Mouse (Mus musculus) c-Kit-positive CD71-positive TER-119-positive erythroid progenitor cells, embryonic 14.5 days (primary cell): ENCODE data around the gene Tmeff1.

Experiments used
- DNase-seq: peaks from one replicate; pipeline ENCODE4 v3.0.0-alpha.2; 2013; ENCODE audit warnings: low spot score

Tmeff1 gene

DNA sequence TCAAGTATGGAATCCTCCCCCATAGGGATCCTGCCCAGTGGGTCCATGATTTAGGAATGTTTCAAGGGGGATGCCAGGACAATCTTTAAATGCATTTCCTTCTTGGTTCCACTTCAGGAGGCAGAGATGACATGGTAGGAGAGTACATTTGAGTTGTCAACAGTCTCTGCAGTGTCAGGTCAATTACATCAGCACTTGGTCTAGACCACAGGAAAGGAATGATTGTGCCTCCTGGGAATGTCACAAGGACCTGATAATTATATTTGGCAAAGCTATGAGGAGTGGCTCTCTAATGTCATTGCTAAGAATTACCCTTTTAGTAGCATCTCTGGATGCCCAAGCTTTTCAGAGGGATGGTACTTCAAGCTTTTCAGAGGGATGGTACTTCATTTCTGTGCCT lies 20.0 kb upstream of the Tmeff1 start:
- DNase-seq: no peak

DNA sequence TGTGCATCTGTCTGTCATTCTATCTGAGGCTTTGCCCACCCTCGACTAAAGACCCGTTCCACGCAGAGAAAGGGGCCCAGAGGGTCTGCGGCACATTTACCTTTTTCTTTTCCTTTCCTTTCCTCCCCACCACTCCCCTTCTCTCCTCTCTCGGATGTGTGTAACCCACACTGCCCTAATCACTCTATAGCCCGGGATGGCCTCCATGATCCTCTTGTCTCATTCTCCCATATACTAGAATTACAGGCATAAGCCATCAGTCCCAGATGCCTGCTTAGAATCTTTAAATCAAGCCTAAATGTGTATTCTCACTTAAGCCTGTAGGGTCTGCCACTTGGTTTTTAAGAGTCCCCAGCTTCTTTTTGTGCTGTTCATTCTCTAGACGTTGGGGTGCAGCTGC lies 8.6 kb upstream of the Tmeff1 start:
- no peak for DNase-seq

DNA sequence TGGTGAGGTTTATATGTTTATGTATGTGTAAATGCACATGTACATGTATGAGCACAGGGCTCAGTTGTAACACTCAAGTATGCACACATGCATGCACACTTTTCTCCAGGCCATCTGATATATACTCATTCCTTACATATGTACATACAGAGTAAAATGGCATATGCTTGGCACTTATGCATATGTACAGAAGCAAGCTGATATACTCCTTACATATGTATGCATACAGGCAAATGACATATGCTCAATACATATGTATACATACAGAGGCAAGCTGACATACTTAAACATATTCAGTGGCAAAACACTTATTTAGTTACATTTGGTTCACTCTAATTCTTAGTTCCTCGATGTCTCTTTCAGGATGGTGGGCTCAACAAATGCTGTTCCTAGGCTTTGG lies 7.1 kb upstream of the Tmeff1 start:
- no peak for DNase-seq

DNA sequence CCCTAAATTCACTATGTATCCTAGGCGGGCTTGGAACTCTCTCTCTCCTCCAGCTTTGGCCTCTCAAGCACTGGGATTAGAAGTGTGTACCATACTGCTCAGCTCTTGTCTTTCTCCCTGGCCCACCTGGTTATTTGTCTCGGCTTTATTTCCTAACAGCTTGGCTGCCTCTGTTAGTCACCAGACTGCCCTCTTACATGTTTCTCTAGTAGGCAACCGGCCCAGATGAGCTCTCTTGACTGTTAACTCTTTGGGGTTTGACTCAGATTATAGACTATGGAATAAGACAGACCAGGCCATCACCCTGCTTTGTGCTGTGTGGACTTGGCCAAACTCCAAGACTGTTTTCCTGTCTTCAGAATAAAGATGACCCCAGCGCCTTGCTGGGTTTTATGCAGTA lies 6.6 kb upstream of the Tmeff1 start:
- no peak for DNase-seq

DNA sequence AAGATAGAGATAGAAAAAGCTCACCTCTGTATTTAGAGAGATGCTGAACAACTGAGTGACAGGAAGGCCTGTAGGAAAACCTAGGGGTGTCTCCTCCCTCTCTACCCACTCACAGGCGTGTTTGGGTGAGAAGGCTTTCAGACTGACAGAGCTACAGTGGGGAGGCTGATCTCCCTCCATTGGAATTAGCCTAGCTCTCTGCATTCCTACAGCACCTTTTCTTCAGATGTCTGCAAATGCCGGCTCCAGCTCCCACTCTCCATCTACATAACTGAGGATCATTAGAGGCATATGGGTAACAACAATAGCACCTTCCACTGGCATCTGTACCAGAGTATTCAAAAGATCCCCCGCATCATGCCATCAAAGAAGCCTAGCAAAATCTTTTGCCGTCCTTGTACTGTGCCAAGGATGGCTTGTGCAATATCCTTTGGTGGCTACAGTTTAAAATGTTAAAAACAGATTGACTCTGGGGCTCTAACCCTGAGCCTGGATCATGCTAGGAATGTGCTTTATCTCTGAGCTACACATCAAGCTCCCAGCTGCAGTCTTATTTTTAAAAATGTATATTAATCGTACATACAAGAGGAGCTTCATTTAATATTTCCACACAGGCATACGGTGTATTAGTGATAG lies 5.4 kb upstream of the Tmeff1 start:
- DNase-seq: no peak

DNA sequence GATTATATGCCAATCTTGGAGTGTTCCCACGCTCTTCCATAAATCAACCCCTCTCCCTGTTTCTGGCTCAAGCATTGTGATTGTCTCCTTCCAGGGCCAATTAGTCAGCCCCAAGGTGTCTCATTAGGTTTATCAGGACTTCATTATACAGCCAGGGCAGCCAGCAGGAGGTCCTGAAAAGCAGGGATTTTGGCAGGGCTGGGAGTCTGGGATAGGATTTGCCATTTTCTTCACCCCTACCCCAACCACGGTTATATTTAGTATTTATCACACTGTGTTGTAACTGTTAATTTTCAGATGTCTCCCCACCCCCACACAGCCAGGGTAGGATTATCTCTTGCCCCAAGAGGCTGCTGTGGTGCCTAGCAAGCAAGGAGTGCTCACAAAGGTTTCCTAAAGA lies 3.8 kb upstream of the Tmeff1 start:
- no peak for DNase-seq

DNA sequence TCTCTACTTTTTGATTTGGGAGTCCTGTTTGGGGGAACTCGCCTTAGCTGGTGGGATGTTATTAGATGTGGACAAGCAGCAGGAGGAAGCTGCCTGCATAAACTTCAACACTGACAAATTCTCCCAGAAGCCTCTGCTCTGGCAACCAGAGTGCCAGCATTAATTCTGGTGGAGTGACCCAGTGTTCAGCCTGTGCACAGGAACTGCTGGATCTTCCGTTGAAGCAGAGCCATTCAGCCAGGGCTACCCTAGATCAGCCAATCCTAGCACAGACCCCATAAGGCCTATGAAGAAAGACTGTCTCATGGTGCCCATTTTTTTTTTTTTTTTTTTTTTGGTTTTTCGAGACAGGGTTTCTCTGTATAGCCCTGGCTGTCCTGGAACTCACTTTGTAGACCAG lies 3.0 kb upstream of the Tmeff1 start:
- no peak for DNase-seq

DNA sequence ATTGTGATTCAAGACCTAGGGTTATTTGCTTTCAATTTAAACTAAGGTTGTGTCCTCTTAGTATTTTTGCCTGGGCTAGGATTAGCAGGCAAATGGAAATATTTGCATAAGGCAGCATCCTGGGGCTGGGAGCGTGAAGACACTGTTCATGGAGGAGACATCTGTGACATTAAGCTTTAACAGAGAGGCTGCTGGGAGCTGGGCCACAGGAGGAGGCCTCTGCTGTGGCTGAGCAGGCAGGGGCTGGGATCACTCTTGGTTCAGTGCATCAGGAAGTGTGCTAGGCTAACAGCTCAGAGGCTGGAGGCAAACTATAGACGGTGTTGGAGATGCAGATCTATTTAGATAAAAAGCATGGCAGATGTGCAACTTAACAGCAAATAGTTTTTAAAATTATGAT lies 2.0 kb upstream of the Tmeff1 start:
- no peak for DNase-seq

DNA sequence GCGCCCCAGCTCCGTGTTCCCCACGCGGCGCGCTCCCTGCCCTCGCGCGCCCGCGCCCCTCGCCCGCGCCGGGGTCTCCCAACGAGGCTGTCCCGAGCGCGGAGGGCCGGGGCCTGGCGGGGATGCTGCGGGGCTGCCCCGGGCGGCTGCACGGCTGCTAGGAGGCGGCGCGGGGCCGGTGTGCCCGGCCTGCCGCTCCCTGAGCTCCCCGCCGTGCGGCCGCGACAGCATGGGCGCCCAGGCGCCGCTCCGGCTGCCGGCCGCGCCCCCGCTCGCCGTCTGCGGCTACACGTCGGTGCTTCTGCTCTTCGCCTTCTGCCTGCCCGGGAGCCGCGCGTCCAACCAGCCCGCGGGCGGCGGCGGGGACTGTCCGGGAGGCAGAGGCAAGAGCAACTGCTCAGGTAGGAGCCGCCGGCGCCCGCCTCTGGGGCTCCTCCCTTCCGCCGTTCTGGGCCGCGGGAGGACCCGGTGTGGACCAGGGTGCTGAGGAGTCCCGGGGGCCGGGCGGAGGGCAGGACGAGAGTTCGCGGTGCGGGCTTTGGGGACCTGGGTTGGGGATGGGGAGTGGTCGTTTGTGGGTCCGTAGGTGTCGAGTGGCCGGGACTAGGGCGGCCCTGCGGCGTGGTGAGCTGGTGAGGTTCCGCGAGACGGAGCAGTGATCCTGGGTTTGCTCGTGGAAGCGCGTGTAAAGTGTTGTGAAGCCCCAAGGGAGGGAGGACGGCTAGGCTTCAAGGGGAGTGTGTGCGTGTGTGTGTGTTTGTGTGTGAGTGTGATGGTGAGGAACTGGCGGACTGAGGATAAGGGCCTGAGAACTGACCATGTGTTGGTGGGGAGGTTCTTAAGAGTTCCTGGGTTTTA lies 496 bp downstream of the Tmeff1 start:
- DNase-seq: no peak

DNA sequence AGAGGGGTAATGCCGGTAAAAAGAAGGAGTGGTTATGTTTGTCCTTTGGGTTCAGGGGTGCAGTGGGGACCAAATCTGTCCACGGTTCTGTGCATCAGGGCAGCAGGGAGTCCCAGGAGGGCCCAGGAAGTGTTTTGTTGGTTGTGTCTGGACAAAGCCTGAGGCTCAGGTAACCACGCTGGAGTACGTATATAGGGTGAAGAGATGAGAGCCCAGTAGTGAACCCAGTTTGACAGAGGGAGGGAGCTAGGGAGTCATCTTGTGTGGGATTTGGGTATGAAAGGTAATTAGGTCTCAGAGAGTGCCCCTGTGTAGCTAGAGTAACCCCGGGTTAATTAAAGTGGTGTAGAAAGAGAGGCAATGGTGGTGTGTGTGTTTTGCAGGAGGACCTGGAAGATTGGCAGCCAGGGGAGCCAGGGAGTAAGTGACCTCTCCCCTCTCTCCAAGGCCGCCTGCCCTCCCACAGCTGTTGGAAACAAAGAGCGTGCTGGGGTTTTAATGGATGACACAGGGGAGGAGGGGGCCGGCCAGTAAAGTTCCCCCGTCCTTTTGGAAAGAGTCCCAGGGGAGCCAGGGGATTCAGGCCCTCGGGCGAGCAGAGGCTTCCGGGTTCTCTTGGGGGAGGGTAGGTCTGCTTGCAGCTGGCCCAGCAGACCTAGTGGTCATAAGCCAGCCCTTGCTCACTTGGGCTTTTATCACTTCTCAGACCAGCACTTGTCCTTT lies 1.3 kb downstream of the Tmeff1 start:
- DNase-seq: no peak

DNA sequence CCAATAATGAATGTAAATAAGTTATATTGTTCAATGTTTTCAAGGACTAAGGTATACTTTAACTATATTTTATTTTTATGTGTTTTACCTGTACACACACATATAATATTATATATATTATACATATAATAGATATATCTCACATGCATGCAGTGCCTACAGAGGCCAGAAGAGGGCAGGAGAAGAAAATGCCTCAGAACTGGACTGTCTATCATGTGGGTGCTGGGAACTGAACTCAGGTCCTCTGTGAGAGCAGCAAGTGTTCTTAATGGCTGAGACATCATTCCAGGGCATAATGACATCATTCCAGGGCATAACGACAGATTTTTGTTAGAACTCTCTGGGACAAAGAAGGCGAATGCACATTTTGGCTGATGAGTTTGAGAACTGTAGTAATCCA lies 2.6 kb downstream of the Tmeff1 start:
- DNase-seq: no peak

DNA sequence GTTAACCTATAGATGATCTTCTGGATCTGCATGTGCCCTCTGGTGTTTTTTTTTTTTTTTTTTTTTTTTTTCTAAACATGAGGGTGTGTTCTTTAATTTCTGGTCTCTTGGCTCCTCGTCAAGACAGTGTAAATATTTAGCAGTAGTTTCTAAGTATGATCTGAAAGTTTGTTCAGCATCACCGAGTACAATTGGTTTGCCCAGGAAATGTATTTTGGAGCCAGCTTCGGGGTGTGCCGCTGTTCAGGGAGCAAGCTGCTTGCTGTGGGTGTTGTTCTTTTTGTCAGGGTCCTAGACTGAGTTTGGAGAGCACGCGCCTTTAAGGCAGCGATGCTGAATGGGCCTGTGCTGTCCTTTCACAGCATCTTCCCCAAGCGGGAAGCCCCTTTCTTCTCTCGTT lies 3.6 kb downstream of the Tmeff1 start:
- no peak for DNase-seq

DNA sequence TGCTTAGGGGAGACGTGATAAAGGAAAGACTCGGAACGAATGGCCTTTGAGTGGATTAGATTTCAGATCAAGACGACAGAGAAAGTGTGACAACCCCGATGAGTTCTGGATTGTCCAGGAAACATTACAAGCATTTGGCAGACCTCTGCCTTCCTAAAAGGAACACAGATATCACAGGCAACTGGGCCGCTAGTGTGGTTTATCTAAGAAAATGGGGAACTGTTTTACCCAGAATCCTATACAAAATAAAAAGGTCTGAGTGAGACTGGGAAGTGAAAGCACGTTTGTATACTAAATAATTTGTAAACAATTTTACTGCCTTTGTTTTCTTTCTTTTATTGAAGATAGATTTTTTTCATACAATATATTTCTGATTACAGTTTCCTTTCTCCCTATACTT lies 5.9 kb downstream of the Tmeff1 start:
- no peak for DNase-seq

DNA sequence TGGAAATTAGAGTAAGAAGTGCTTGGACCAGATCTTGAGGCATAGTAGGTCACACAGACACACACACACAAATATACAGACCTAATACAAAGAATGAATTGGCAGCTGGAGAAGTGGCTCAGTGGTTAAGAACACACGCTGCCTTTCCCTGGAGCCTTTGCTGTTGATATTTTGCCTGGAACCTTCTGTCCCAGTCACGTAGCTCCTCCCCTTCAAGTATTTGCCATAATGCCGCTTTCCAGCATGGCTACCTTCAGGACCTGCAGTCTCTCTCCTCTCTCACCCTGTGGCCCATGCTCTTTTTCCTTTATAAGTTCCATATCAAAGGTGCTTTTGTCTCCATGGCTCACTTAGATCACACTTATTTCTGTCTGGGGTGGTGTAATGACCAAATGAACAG lies 6.4 kb downstream of the Tmeff1 start:
- DNase-seq: no peak

DNA sequence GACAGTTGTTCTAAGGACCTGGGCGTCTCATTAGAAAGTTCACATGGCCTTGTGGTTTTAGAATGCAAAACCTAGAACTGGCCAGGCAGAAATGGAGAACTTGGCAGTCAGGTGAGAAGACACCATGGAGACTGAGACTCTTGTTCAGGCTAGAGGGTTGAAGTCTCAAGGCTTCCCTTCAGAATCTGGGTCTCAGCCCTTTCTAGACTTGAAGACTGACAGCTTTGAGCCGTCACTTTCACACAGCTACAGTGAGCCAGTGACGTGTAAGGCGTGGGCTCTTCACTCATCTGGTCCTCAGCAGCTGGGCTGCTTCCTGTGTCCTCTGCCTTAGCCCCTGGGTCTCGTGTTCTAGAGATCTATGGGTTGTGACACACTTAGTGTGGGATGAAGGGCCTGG lies 7.4 kb downstream of the Tmeff1 start:
- DNase-seq: no peak

DNA sequence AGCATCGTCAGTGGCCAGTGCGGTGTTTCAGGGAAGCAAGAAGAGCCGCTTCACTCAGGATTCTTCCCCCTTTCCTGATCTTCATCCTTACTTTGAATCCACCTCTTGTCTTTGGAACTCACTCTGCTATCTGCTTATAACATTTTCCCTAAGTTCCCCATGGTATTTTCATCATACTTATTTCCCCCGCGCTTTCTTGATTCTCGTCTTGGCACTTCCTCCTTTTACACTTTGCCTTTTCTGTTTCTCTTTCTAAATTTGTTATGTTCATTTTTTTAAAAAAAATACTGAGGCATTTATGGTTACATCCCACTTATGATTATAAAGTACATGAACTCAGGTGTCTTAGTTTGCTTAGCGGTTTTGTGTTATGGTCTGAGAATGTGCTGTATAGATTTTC lies 7.9 kb downstream of the Tmeff1 start:
- DNase-seq: no peak

DNA sequence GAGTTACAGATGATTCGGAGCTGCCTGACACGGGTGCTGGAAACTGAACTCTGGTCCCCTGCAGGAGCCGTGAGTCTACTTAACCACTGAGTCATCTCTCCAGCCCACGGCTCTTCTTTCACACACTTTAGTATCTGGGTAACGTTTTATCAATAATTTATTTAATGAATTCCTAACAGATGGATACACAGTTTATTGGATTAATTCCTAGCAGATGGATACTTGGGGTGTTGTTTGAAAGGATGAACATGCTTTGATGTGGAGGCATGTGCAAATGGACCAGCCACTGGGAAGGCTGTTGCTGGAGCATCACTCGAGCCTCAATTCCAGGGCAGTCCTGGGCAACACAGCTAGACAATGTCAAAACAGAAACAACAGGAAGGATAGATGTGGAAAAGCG lies 11.1 kb downstream of the Tmeff1 start:
- DNase-seq: no peak

DNA sequence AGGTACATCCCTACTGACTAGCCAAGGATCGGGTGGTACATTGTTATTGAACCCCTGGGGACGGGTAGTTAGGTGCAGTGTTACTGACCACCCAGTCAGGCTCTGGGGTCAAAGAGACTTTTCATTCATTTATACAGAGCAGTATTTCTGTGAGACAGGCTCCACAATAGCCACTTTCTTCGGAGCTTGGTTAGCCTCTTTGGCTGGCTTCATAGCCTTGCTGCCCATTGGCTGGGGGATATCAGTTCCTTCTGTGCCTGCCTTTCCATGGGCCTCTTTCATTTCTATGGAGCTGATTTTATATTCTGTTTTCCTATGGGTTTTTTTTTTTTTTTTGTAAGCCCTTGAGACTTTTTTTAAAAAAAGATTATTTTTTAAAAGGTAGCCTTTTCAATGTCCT lies 20.7 kb downstream of the Tmeff1 start:
- DNase-seq: no peak

DNA sequence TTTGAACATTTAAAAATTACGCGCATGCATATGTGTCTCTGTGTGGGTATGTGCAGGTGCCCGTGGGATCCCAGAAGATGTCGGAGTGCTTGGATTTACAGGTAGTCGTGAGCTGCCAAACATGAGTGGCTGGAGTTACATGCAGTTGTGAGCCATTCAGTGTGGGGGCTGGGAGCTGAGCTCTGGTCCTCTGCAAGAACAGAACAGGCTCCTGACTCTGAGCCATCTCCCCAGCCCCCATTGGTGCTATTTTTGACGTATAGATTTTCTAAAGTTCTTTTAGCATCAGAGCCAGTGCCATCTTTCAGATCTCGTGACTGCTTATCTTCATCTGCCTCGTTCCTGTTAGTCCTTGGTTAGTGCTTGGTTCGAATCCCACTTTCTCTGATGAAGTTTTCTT lies 24.5 kb downstream of the Tmeff1 start:
- no peak for DNase-seq

DNA sequence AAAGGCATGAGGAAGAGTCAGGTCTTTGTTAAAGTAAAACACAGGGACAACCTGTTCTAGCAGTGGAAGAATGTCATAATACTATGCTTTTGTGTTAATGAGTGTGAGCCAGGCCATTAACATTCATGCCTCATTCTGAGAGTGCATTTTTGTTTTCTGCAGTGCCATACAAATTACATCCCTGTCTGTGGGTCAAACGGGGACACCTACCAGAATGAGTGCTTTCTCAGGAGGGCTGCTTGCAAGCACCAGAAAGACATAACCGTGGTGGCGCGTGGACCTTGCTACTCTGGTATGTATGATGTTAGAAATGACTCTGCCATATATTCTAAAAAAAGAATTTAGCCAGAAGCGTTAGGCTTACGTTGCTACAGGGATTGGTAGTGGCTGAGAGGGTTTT lies 25.3 kb downstream of the Tmeff1 start:
- DNase-seq: no peak

DNA sequence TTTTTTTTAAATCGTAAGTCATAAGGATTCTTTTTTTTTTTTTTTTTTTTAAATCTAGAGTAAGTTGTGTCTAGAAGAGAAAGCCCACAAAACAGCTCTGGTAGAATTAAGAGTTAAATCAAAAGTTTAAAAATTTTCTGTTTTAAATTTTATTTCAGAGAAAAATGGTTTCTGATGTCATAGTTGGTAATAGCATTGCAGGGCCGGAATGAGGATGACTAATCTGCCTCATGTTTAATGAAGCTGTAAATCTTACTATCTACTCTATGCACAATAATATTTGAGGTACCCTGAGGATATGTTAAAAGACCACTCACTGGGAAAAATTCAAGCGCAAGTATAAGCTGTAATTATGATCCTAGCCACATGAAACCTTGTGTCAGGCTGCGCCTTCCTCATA lies 30.5 kb downstream of the Tmeff1 start:
- DNase-seq: no peak

DNA sequence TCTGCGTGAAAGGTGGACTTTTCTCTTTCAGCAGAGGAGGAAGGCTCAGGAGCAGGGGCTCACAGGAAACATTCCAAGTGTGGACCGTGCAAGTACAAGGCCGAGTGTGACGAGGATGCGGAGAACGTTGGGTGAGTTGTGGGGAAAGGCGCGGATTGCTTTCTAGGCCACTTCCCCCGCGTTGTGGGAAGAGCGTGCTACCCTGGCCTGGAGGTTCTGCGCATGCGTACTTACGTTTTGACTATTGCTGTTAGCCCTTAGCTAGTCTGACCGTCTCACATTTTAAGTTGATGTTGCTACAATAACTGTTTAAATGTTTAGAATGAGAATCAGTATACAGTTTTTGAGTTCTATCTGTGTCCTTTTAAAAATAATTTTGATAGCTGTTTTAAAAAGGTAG lies 32.2 kb downstream of the Tmeff1 start:
- DNase-seq: no peak

DNA sequence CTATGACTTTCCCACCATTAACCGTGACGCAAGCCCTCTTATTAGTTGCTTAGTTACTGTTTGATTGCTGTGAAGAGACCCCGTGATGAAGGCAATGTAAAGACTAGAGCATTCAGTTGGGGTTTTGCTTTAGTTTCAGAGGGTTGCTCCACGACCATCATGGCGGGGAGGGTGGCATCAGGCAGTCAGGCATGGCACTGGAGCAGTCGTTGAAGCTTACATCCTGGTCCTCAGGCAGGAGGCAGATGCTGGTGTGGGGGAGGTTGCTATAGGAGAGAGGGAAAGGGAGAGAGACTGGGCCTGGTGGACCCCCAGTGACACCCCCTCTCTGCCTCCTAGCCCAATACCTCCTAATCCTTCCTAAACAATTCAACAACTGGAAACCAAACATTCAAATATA lies 35.1 kb downstream of the Tmeff1 start:
- DNase-seq: no peak
